Mouse (Mus musculus) A20 (cell line): Measurements from ENCODE around the gene Gm21095.
"Not testable (repeated sequence)": the region's sequence is repeated elsewhere in the genome, so short reads cannot be mapped to it uniquely, and the experiment has no call there.

Experiments used
- DNase-seq: peaks from one replicate; pipeline ENCODE4 v3.0.0-alpha.2; 2011; ENCODE audit warnings: low read depth, low spot score

Gm21095 gene

DNA sequence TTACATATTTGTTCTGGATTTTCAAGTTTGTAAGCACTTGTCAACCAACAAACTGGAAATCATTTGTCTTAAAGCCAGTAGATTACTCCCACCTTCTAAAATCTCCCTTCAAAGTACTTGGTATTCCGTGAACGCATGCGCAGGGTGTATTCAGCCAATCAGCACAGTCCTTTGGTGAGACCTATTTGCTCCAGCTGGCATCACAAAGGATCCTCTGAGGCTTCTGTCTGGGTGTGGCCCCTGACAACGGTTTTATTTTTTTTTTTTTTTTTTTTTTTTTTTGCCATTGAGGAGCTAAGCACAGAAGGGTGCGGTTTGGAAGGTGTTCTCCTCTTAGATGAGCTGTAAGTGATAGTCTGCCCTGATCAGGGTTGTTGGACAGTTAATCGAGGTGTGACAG is at the start of gene Gm21095:
Gm21095 (plus strand) TSS at position 301 of the 400 bp plus-strand sequence.
- not testable (repeated sequence) for DNase-seq
